Mouse (Mus musculus) mature B cell (primary cell): ENCODE data around the gene Prm2.

ENCODE experiments used
- in situ Hi-C: fragments of 300-500 bp; cut with MboI; formaldehyde crosslinking; loops from 2 replicates; pipeline ENCODE4 v1.14.3; 2019

The Prm2 gene

DNA sequence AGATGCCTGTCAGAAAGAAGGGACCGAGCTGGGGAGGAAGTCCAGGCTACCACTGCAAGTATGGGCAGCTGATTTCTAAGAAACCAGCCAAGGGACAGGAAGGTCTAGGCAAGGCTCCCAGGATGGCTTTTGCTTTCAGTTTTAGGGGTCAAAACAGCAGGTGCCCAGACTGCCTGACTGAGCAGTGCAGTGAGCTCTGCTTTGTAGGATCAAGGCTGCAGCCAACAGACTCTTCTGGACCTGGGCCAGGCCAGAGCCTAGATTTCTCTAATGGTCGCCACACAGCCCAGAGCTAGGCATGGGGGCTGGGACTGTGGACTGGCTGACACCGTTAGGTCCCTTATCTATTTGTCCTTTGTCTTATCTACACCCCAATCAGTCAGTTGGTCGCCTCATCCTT is 21.2 kb downstream of the Prm2 start:
- in situ Hi-C loops = no loop called here

DNA sequence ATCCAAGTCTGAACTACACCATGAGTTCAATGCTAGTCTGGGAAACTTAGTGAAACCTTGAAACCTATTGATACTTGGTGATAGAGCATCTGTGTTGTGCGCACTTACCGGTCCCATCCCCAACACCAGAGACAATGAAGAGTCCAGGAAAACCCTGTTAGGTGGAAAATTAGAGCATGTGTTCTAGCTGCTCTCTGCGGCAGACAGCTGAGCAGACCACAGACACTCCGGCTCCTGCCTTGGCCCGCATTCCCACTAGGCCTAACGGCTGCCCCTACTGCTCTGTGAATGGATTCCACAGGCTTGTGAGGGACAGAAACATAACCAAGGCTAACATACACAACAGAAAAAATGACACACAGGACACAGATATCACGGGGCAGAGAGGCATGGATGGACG is 22.4 kb downstream of the Prm2 start:
- in situ Hi-C loops = no loop called here

DNA sequence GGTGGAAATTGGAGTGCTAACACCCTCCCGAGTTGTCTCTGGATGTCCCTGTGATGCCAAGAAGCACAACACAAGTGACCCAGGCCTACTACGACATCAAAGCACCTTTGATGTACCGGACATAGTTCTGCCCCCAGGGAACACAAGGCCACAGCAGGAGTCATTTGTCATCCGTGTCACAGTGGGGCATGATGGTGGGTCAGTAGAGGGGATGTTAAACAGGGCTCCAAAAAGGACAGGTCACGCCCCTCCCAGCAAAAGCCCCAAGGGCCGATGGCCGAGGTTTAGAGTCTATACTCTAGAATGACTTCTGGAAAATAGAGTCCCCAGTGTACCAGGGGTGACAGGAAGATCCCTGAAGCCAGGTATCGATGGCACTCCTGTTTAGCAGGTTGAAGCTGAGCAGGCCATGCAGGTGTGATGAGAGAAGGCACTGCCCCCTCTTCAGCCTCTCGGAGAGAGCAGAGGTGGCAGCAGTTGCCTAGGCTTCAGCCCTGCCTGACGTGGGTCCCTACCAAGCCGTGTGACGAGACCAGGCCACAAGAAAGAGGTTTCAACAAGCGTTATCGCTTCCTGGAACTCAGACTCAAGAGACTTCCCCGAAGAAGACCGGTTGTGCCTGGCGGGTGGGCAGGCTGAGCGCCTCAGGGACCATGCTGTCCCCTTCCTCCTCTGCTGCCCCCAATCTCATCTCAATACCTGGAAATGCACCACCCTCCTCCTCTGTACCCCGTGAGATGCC is 24.0 kb downstream of the Prm2 start:
- in situ Hi-C loops = no loop called here

DNA sequence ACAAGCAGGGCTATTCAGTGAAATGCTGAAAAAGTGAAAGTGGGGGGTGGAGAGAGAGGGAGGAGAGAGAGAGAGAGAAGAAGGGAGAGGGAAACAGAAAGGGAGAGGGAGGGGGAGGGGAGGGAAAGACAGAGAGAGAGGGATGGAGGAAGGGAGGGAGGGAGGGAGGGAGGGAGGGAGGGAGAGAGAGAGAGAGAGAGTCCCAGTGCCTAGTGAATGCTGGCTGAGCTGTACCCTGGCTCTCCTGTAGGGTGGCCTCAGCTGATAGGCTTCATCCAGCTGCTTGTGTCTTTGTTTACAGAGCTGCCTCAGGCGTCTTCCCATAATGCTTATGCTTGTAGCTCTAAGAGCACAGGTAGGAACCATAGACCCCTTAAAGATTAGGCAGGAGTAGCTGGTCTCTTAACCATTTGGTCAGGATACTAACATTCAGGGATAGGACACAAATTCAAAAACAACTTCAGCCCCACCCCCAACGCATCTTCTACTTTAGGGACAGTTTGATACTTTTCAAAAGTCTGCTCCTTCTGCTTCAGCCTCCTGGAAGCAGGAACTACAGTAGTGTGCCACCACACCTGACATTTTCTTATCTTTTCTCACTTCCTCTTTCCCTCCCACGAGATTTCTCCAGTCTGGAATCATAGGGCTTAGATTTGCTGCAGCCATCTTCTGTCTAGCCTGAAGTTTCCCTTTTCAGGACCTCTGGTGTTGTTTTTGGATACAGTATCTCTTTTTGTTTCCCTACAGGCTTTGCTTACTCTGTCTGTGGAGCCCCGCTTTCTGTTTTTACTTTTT is 25.2 kb downstream of the Prm2 start:
- in situ Hi-C loops = no loop called here

DNA sequence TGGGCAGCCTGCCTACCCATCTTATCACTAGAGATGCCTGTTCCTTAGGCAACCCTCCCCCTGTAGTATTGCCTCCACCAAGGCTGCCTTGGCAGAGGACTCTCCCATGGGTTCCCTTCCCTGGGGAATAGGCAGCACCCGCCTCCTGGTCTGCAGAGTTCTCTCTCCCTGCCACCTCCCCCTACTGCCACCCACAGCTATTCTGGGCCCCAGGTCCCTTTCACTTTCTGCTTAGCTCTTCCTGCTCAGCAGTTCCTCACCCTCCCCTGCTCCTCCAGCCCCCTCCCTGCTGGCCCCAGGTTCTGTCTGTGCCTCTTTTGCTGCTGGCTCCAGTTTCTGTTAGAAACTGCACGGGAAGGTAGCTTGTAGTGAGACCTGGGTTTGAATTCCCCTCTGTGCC is 26.3 kb downstream of the Prm2 start:
- in situ Hi-C loops = no loop called here

DNA sequence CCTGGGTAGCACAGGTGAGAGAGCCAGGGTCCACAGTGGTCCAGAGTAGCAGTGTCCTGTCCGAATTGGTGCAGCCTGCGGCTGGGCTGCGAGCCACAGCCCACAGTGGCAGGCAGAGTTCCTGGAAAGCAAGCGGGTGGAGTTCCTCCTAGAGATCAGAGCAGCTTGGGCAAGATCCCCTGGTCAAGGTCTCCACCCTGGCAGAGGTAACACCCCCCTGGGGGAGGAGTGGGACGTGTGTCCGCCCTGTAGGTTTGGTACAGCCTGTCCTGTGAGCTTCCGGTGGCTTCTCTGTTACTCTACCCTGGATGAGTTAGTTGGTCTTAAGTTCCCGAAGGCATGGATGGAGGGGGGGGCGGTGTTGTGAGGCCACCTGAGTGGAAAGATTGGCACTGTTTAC is 27.1 kb downstream of the Prm2 start:
- in situ Hi-C loops = no loop called here

DNA sequence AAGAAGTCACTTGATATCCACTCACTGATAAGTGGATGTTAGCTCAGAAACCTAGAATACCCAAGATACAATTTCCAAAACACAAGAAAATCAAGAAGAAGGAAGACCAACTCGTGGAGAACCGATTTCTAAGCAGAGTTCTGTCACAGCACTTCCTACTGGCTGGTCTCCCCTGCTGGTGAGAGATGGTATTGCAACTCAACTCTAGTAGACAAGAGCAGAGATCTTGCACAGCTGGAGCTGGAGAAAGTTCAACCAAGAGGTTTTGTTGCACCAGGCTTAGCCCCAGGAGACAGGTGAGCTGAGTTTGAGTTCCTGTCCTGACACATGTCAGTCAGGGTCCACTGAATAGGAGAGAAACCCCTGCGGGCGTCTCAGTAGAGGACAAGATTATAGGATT is 28.8 kb downstream of the Prm2 start:
- in situ Hi-C loops = no loop called here

DNA sequence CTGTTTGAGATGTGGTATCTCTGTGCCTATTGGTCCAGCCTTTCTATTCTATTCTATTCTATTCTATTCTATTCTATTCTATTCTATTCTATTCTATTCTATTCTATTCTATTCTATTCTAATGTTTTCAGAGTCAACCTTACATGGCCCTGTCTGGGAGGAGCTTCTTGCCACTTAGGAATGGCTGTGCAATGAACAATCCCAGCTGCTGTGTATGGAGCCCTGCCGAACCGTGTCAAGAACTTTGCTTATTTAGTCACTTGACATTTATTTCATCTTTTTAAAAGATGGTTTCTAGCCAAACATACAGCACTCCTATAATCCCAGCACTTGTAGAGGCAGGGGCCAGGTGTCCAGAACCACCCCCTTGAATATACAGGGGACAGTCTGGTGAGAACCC is 31.6 kb downstream of the Prm2 start:
- in situ Hi-C loops = no loop called here

DNA sequence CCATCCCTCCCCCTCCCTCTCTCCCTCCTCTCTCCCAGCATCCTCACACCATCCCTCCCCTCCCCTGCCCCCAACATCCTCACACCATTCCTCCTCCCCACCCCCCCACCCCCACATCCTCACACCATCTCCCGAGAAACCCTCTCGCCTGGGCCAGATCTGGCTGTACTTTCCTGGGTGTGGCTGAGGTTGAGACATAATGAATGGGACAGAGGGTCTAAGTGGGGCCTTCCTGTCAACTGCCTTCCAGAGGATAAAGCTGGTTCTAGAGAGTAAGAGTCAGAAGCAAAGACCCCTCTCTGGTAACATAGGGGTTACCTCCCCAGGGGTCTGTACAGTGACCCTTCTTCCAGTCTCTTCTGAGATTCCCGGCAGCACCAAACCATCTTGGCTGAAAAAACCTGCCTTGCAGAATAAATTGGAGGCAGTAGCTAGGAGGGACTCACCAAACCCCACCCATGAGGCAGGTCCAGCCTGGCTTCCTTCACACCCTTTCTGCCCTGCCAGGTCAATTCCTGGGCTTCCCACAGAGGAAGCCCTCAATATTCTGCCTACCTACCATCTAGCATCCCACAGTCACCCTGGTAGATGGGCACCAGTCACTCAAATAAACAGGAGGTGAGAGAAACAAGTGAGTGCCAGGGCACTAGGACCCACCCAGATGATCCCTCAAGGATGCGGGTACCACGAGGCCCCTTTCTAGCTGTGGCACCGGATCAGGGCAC is 32.2 kb downstream of the Prm2 start:
- in situ Hi-C loops = no loop called here

DNA sequence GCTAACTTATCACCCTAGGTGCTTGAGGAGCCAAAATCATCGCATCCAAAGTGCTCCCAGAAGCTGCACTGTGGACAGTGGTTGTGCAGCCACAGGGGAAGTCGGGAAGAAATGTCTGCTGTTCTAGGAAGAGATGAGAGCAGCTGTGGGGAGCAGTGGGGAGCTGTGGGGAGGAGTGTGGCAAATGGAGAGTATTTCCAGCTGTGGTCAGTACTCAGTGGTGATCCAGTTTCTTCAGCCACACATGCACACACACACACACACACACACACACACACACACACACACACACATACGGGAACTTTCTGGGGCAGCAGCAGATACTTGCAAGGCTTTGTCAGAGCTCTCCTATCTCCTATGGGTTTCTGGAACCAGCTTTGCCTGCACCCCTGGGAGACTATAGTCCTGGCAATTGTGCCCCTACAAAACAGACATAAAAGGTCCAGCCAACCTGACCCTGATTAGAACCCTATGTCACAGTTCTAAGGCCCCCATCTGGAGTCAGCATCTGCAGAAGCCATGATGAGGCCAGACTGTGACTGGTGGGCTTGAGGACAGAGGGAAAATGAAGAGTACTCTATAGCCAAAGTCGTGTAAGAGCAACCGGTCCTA is 33.3 kb downstream of the Prm2 start:
- in situ Hi-C loops = no loop called here

DNA sequence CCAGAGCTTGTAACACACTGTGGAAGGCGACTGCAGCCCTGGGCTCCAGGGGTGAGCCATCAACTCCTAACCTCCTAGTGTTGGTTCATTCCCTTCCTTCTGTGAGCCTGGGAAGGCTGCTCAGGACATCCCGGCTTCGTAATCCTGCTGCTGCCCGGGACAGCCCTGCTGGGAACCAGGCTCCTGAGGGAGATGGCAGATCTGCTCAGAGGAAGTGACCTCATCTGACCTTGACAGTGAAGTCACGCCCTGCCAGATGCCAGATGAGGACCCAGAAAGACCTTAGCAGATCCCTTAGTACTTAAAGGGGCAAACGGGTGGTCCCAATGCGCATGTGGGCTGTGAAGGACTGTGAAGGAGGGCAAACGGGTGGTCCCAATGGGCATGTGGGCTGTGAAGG is 34.8 kb downstream of the Prm2 start:
- in situ Hi-C loops = no loop called here

DNA sequence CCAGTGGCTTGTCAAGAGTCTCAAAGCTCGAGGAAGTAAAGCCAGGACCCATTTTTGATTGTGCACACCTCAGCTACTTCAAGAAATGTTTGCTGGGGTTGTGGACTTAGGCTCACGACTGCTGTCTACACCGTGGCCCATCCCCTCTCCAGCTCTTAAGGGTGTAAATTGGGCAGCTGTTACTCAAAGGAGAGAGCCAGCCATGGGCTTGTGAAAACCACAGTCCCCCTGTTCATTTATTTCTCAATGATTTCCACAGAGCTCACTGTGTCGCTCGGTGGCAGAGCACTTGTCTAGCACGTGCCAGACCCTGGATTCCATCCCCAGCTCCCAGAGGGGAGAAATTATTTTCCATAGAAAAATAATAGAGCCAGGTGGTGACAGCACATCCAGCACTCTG is 39.8 kb downstream of the Prm2 start:
- in situ Hi-C loops = no loop called here

DNA sequence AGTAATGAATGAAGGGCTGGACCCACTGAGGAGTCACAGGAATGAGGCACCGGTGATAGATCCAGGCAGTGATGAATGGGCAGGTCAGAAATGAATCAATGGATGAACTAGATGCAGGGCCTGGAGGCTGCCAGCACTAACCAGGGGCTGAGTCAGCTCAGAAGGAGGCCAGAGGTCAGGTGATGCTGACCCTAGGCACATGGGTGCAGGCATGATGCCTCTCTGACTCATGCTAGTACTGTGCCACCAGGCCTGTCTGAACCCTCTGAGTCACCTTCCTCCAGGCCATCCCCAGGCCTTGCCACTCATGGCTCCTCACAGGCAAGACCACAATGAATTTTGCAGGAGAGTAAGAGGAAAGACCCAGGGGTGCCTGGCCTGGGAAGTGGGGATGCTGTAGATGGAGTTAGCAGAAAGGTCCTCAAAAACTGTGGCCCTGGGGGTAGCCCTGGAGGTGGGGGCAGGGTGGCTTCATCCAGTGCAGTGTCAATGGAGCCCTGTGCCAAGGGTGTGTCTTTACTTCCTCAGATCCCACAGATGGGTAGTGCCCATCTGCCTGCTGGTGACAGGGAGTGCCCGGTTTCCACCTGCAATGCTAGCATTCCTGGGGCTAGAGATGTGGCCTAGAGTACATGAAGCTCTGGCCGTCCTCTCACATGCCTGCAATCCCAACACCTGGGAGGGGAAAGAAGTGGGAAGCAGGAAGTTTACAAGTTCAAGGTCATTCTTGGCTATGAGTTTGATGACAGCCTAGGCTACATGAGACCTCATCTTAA is 41.2 kb downstream of the Prm2 start:
- in situ Hi-C loops = no loop called here

DNA sequence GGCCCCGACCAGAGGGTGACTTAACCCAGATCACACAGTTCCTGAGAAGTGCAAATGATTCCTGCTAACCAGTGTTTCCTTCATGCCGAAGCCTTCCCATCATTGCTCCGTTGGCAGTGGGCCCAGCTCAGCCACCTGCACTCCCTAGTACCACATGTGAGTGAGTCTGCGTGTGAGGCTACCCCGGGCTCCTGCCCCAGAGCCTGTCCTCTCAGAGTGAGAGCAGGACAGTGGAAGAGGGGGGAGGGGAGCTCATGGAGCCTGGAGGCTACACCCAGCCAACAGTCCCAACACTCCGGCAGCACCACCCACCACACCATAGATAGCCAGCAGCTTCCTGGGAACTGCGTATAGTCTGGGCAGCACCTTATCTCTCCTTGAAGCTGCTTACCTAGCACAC is 46.1 kb downstream of the Prm2 start:
- in situ Hi-C loops = no loop called here

DNA sequence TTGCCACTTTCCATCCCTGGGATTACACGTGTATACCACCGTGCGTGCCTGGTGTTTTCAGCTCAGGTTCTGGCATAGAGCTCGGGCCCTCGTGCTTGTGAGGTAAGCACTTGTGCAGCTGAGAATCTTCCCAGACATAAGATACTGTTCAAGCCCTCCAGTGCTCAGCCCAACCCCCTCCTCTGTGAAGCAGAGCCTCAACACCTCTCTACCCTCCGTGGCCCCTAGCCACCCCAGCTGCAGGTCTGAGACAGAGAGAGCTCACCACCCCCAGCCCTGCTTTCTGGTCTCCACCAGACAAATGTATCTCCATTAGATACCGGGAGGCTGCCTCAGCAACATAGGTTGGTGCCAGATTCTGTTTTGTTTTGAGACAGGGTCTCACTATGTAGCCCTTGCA is 46.7 kb downstream of the Prm2 start:
- in situ Hi-C loops = no loop called here
